Mouse (Mus musculus) spleen, adult 2 months (tissue): ENCODE data around the gene Gabarap. TPM values are rescaled to one million over a fixed set of nuclear protein-coding genes. Genes with fewer than 3 reads are reported as not detected.
A peak's percentile ranks its signal among the peaks of the same experiment; 100 is the strongest.

ENCODE experiments used
- DNase-seq, 2 experiments: peaks; one replicate each; pipeline versions ENCODE4 v3.0.0 to v3.0.0-alpha.2; 2012 to 2021; ENCODE audit warnings: low spot score in 2 of 2, low read depth in 1 of 2
- H3K27ac ChIP-seq: fragments of 200-500 bp; 2 replicates; pipeline ENCODE4 v1.5.1; 2012; ENCODE audit warnings: low read length, inconsistent platforms; ENCODE audit not compliant: insufficient read depth
- H3K27me3 ChIP-seq: fragments of 200-500 bp; 2 replicates; pipeline ENCODE4 v1.6.1; 2012; ENCODE audit warnings: mild to moderate bottlenecking, moderate library complexity, low read length, inconsistent platforms; ENCODE audit not compliant: control insufficient read depth, insufficient read depth
- H3K36me3 ChIP-seq: fragments of 200-500 bp; 2 replicates; pipeline ENCODE4 v1.6.1; 2012; ENCODE audit warnings: mild to moderate bottlenecking, low read length, inconsistent platforms; ENCODE audit not compliant: control insufficient read depth, insufficient read depth
- H3K4me1 ChIP-seq: fragments of 200-500 bp; 2 replicates; pipeline ENCODE4 v1.6.1; 2011; ENCODE audit warnings: inconsistent platforms; ENCODE audit not compliant: control insufficient read depth, insufficient read depth, insufficient read length
- H3K4me3 ChIP-seq: fragments of 200-500 bp; 2 replicates; pipeline ENCODE4 v1.5.1; 2011; ENCODE audit warnings: mild to moderate bottlenecking, inconsistent platforms; ENCODE audit not compliant: insufficient read depth, insufficient read length; ENCODE audit errors: extremely low read depth
- CTCF ChIP-seq: fragments of 200-500 bp; IDR thresholded peaks from 2 replicates; pipeline ENCODE4 v1.5.1; 2011; ENCODE audit warnings: mild to moderate bottlenecking, inconsistent platforms; ENCODE audit not compliant: insufficient read depth, insufficient read length, insufficient replicate concordance; ENCODE audit errors: extremely low read depth
- POLR2A ChIP-seq: fragments of 200-500 bp; IDR thresholded peaks from 2 replicates; pipeline ENCODE4 v1.6.1; 2011; ENCODE audit warnings: low read depth, low read length, inconsistent platforms
- WGBS: fragments of 180-500 bp; shearing (Covaris S2); methylation state at CpG from one replicate; pipeline ENCODE4 v1.1.7; 2018; 5-methylcytosine and 5-hydroxymethylcytosine counted together
- polyA plus RNA-seq: library from polyadenylated mRNA; depleted of rRNA; stranded (reverse); fragments of >200 nt; gene quantifications from 2 replicates; pipeline ENCODE4 v1.2.3, GENCODE M21; 2012

Gabarap gene
- polyA plus RNA-seq, 1 experiment, result 251 TPM

GRCm38 (mm10) chr11:69992932-69993331, 2.0 kb downstream of the Gabarap start:
- Histone ChIP-seq H3K36me3 (peaks cover 17% of the 10 kb centered on the region), H3K4me3 (no peak overlapping the region)

DNA sequence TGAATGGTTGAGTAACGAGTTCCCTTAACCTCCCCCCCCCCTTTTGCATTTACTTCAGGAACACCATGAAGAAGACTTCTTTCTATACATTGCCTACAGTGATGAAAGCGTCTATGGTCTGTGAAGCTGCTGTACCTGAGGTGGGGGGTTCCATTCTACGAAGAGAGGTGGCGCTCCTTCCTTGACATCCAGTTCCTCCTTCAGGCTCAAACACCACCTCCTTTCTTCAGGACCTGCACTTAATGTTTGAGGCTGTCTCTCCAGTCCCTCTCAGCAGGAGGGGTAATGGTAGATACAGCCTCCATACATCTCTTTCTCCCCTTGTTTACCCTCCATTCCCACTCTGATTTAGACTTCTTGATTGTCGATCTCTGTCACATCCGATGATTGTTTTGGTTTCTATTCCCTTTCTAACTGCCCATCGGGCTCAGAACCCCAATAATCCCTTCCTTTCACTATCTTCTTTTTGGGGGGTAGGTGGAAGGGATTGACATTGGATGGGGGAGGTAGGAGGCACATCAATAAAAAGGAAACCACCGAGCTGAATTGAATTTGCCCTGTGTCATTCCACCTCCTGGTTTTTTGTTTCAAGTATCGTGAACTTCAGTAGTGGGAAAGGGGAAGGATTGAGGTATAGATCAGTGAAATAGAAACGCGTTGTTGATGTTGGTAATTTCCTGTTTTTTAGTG, 3.6 kb downstream of the Gabarap start:
- H3K4me1 ChIP-seq, result peaks cover 9% of the 10 kb centered on the region; the same call in 1 of the 2 replicates
- WGBS, result 85% methylated on average over 11 of the region's 11 CpGs
- TF ChIP-seq CTCF (no peak), POLR2A (no peak)
- no peaks in the 10 kb centered on the region for H3K27me3 ChIP-seq
- DNase-seq, result no peak
- H3K36me3 ChIP-seq, result peaks cover 30% of the 10 kb centered on the region
- no peak overlapping the region for H3K4me3 ChIP-seq
- H3K27ac ChIP-seq, result no peak overlapping the region

More at GRCm38 (mm10) chr11:69992932-69993331, 2.0 kb downstream of the Gabarap start:
- peaks cover 9% of the 10 kb centered on the region; the same call in 1 of the 2 replicates for H3K4me1 ChIP-seq
- WGBS, result 91% methylated on average over 3 of the region's 3 CpGs
- no peaks in the 10 kb centered on the region for H3K27me3 ChIP-seq
- H3K27ac ChIP-seq, result no peak overlapping the region
- TF ChIP-seq POLR2A (no peak), CTCF (no peak)
- no peak for DNase-seq

DNA sequence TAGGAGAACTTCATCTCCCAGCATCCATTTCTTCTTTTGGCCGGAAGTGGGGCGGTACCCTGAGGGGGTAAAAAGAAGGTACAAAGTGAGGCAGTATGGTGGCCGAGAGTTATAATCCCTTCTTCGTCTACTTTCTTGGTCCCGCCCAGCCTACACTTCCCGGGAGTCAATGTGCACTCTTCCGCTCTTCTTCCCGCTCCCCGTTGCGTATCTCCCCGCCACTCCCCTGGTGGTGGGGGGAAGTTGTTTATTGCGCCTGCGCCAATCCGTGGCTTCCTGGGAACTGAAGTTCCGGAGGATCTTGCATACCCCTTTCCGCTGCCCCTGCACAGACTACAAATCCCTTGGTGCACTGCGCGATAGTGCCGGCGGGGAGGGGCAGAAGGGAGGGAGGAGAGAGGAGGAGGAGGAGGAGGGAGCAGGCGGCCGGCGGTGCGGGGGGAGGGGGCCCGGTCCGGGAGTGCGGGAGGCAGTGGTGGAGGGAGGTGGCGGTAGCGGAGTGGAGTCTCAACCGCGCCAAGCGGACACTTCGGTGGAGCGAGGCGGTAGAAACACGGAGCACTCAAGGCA, 4.5 kb downstream of the Gabarap start, which contains the start of gene Phf23:
Gene Phf23, plus strand, starts transcription at position 387 of the 570 bp plus-strand sequence.
- H3K36me3 ChIP-seq, result peaks cover 30% of the 10 kb centered on the region
- peaks cover 9% of the 10 kb centered on the region; the same call in 1 of the 2 replicates for H3K4me1 ChIP-seq

DNA sequence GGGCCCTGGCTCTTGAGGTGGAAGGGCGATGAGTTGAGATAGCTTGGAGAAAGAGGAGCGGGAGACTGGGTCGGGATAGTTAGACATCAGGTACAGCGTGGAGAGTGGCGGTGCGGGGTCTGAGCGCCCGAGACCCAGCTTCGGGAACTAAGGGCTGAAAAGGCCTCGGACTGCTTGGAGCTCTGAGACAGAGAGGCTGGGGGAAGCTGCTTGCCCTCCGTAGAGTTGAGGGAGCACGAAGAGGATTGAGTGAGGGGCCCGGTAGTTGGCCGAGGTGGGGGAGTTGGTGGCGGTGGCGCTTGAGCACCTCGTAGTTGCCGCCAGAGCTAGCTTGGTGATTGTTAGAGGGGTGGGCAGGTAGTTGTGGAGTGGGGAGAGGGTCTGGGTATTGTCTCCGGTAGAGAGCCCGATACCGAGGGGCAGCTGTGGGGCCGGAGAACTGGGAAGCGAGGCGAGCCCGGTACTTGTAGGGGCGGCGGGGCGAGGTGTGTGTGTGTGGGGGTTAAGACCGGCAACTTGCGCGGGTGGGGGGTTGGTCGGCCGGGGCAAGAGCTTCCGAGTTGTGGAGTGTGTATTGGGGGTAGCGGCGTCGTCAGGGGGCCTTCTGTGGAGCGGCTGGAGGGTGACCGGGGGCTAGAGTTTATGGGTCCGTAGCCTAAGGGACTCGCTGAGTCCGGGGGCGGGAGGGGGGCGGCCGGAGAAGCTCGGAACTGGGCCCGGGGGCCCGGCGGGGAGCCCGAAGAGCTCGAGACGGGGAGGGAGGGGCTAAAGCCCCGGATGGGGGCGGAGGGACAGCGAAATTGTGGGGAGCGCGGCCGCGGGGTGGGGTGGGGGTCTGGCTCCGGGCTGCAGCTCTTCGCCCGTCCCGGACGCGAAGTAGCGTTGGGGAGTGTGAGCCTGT, 5.5 kb downstream of the Gabarap start:
- DNase-seq, result peak in 1 of 2 experiments; percentile 68
- Histone ChIP-seq H3K36me3 (peaks cover 30% of the 10 kb centered on the region), H3K27ac (peak overlapping the region; percentile 98), H3K4me1 (peaks cover 13% of the 10 kb centered on the region; the same call in 1 of the 2 replicates), H3K27me3 (no peaks in the 10 kb centered on the region), H3K4me3 (peak overlapping the region; percentile 91)
- 1% methylated on average over 61 of the region's 66 CpGs for WGBS
- TF ChIP-seq POLR2A (no peak), CTCF (no peak)

More for the DNA sequence above, 4.5 kb downstream of the Gabarap start, which contains the start of gene Phf23:
- WGBS, result 2% methylated on average over 36 of the region's 36 CpGs
- peak; percentile 97 to 98 for DNase-seq
- H3K27ac ChIP-seq, result peak within 1 kb of the TSS; percentile 92
- no peaks in the 10 kb centered on the region for H3K27me3 ChIP-seq
- peak; percentile 25; the same call in 1 of the 2 replicates for TF ChIP-seq POLR2A
- peak; percentile 11; the same call in 1 of the 2 replicates for TF ChIP-seq CTCF
- H3K4me3 ChIP-seq, result peak within 1 kb of the TSS; percentile 91

DNA sequence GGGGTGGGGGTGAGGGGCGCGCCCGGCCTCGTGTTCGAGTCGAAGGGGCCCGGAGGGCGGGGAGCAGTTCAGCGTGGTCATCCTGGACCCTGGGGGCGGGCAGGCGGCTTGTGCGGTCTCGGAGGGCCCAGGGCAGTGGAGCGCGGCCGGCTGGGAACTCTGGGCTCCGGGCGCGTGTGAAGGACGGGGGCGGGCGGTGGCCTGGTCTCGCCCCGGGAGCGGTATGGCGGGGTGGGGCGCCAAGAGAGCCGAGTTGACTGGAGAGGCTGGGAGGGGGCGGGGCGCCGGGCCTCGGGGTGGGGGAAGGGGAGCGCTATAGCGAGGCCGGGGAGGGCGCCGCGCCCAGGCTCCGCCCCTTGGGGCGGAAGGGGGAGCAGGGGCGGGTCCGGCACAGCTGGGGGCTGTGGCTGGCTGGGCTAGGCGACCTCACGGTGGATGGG, 6.1 kb downstream of the Gabarap start:
- peaks cover 14% of the 10 kb centered on the region; the same call in 1 of the 2 replicates for H3K4me1 ChIP-seq

More for the DNA sequence above, 6.1 kb downstream of the Gabarap start:
- Histone ChIP-seq H3K36me3 (peaks cover 30% of the 10 kb centered on the region), H3K4me3 (peak overlapping the region; percentile 91), H3K27me3 (no peaks in the 10 kb centered on the region), H3K27ac (peak overlapping the region; percentile 98)
- 2% methylated on average over 42 of the region's 44 CpGs for WGBS
- TF ChIP-seq POLR2A (peak; percentile 76), CTCF (no peak)
- DNase-seq, result peak in 1 of 2 experiments; percentile 91
